Mouse (Mus musculus) embryonic facial prominence, embryonic 13.5 days (tissue): ENCODE measurements at regions not wholly inside any gene's neighbourhood (a gene's known extent, or its start where the extent isn't known, plus 50 kb on each side); places are given as distances from the start of the nearest gene placed in this dataset.

Source experiments
- ATAC-seq: fragments of 200-750 bp; cut with Nextera tagmentation; 2 replicates; pipeline ENCODE4 v1.8.0; 2017; ENCODE audit warnings: low read depth; ENCODE audit not compliant: insufficient number of reproducible peaks, insufficient read depth, low FRiP score, low TSS enrichment
- H3K27ac ChIP-seq: fragments of 300-500 bp; sonication (generic); 2 replicates; pipeline ENCODE4 v1.5.1; 2015; ENCODE audit warnings: moderate library complexity, mild to moderate bottlenecking, inconsistent platforms
- H3K27me3 ChIP-seq: fragments of 300-500 bp; sonication (generic); 2 replicates; pipeline ENCODE4 v1.6.1; 2015; ENCODE audit warnings: mild to moderate bottlenecking, inconsistent platforms
- H3K36me3 ChIP-seq: fragments of 300-500 bp; sonication (generic); 2 replicates; pipeline ENCODE4 v1.6.1; 2015; ENCODE audit warnings: mild to moderate bottlenecking, inconsistent platforms
- H3K4me1 ChIP-seq: fragments of 300-500 bp; sonication (generic); 2 replicates; pipeline ENCODE4 v1.6.1; 2015; ENCODE audit warnings: inconsistent platforms
- H3K4me2 ChIP-seq: fragments of 300-500 bp; sonication (generic); 2 replicates; pipeline ENCODE4 v1.6.1; 2015; ENCODE audit warnings: moderate library complexity, mild to moderate bottlenecking, inconsistent platforms
- H3K4me3 ChIP-seq: fragments of 300-500 bp; sonication (generic); 2 replicates; pipeline ENCODE4 v1.5.1; 2015; ENCODE audit warnings: mild to moderate bottlenecking, inconsistent platforms
- H3K9ac ChIP-seq: fragments of 300-500 bp; sonication (generic); 2 replicates; pipeline ENCODE4 v1.6.1; 2015; ENCODE audit warnings: mild to moderate bottlenecking, inconsistent platforms
- H3K9me3 ChIP-seq: fragments of 300-500 bp; sonication (generic); 2 replicates; pipeline ENCODE4 v1.6.1; 2016; ENCODE audit warnings: inconsistent platforms
- WGBS: fragments of 180-500 bp; shearing (Covaris S2); methylation state at CpG from one replicate; pipeline ENCODE4 v1.1.7; 2015; ENCODE audit warnings: mixed read lengths; 5-methylcytosine and 5-hydroxymethylcytosine counted together

DNA sequence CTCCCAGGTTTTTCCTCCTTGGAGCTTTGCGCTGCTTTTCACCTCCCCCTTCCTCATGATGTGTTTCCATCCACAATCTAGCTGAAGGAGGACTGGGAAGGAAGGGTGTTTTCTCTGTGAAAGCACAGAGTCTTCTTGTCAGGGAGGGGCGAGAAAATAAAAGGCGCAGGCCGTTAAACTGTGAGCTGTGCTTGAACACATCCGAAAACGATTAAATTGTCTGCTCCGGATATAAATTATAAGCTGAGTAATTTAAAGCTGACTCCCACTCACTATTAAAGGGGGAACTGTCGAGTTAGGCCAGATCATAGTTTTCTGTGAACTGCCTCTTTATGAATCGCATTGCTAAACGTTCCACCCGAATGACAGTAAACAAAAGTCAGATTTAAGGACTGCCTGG is 224.6 kb downstream of the Mpdz start:
- no peak for ATAC-seq
- Histone ChIP-seq H3K4me1 (peaks cover 21% of the 10 kb centered on the region), H3K4me3 (no peak overlapping the region), H3K9me3 (no peaks in the 10 kb centered on the region), H3K27me3 (no peaks in the 10 kb centered on the region), H3K27ac (no peak overlapping the region), H3K36me3 (no peaks in the 10 kb centered on the region), H3K4me2 (no peak overlapping the region), H3K9ac (no peak overlapping the region)
- 24% methylated on average over 11 of the region's 11 CpGs for WGBS

DNA sequence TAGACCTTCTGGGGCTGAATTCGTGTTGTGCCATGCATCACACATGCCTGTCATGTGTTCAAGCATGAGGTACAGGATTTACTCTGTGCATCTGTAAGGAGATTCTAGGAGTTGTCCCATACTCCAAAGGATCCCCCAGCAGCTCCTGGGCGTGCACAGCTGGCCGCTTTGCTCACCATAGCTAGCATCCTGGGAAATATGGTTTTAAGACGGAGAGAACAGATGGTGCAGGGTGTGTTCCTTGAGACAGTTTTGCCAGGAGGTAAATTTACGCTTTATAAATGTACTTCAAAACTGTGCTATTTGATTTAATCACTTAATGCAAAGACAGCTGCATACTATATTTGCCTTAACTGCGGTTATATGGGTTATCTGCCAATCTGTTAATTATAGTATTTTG is 220.6 kb downstream of the Mpdz start:
- Histone ChIP-seq H3K9ac (no peak overlapping the region), H3K4me3 (no peak overlapping the region), H3K27ac (no peak overlapping the region), H3K27me3 (no peaks in the 10 kb centered on the region), H3K4me1 (peaks cover 21% of the 10 kb centered on the region), H3K4me2 (no peak overlapping the region), H3K36me3 (no peaks in the 10 kb centered on the region), H3K9me3 (no peaks in the 10 kb centered on the region)
- WGBS: 53% methylated on average over 6 of the region's 6 CpGs
- no peak for ATAC-seq

DNA sequence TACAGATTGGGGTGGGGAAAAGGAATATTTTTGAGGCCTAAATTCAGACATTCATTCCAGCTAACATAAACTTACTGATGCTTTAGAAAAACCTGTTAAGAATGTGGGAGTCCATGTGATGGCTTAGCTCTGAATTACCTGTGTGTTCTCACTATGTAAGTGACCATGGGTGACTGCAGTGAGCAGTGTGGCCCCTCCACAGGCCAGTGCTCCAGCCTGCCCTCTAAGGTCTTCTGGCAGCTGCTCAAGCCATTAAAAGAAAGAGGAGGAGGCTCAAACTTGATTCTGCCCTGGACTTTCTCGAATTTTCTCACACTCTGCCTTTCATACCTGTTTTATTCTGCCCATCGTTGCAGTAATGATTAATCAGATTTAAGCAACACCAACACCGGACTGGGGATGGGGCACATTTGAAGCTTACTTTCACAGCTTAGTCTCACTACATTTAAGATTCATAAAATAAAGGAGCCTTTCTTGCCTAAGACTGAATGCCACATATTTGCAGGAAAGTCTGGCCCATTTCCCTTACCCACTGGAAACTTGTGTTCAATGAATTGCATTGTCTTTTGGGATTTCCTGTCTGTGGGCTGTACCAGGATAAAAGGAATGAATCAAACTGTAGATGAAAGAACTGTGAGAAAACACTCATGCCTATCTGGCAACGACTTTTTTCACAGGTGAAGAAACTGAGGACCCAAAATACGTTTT is 220.0 kb downstream of the Mpdz start:
- no peaks in the 10 kb centered on the region for H3K9me3 ChIP-seq
- peaks cover 21% of the 10 kb centered on the region for H3K4me1 ChIP-seq
- H3K27ac ChIP-seq: peak overlapping the region; percentile 73
- no peaks in the 10 kb centered on the region for H3K36me3 ChIP-seq
- no peak for ATAC-seq
- no peak overlapping the region for H3K4me3 ChIP-seq
- H3K27me3 ChIP-seq: no peaks in the 10 kb centered on the region
- WGBS: 49% methylated on average over 5 of the region's 5 CpGs
- no peak overlapping the region for H3K4me2 ChIP-seq
- no peak overlapping the region for H3K9ac ChIP-seq
